Mouse (Mus musculus) adrenal gland, adult (tissue): ENCODE results near the gene Clasp1.

Experiments
- DNase-seq, 2 experiments: peaks; one replicate each; pipeline ENCODE4 v3.0.0; 2022 to 2023; ENCODE audit warnings: low spot score in 1 of 2; ENCODE audit not compliant: inconsistent age in 2 of 2

Clasp1 gene

DNA sequence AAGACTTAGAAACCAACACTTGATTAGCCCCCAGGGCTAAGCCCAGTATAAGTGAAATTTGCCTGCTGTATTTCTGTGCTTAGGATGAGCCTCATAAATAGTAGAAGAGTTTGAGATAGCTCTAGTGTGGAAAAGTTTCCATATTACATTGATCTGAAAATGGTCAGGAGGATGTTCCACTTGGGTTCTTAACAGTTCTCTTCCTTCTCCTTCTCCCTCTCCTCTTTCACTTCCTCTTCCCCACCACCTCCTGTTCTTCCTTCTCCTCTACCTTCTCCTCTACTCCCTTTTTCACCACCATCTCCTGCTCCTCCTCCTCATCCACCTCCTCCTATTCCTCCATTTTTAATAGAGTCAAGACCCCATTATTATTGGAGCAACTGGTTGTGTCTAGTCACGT is 59.4 kb downstream of the Clasp1 start:
- no peak for DNase-seq

DNA sequence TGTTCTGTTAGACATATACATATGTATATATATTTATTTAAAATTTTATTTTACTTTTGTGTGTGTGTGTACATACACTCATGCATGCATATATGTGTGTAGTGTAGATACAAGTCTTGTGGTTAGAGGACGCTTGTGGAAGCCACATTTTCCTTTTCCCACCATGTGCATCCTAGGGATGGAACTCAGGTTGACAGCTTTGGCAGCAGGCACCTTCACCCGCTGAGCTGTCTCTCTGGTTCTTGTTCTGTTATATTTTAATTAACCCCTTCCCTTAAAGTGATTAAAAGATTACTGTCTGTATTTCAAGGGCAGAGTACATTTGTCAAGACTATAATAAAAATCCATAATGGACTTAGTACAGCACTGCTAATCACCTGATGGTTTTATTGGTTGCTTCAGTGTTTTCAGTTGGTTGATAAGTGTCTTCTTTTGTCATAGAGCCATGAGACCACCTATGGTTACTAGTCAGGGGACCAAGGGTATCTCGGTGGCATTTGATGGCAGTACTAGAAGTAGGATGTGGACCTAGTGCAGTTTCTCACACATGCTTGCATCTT is 62.1 kb downstream of the Clasp1 start:
- DNase-seq: no peak

DNA sequence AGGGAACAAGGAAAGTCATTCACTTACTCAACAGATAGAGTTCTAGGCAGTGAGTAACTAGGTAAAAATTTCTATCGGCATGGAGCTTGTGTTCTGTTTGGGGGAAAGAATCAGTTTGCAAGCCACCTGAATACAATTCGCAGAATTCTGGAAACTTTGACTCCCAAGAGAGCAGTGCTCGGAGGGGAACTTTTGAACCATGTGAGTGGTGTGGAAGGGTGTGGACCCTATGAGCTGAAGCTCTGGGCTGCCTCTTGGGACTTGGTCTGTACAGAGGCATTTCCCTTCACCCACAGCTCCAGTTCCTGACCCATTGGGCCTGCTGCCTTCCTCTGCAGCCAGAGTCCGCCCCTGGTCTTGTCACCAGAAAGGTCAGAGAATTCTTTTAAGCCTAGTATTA is 64.7 kb downstream of the Clasp1 start:
- DNase-seq: no peak

DNA sequence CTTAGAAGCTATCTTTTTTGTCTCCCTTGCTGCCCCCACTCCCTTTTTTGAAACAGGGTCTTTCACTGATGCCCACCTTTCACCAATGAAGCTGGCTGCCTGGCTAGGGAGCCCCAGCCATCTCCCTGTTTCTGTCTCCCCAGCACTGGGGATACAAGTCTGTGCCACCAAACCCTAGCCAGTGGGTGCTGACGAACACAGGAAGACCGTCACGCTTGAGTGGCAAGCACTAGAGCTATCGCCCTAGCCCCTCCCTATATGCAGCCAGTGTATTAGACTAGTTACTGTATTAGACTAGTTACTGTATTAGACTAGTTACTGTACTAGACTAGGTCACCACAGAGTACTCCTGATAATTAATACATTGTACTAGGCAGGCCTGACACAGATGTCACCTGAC is 66.0 kb downstream of the Clasp1 start:
- DNase-seq: no peak

DNA sequence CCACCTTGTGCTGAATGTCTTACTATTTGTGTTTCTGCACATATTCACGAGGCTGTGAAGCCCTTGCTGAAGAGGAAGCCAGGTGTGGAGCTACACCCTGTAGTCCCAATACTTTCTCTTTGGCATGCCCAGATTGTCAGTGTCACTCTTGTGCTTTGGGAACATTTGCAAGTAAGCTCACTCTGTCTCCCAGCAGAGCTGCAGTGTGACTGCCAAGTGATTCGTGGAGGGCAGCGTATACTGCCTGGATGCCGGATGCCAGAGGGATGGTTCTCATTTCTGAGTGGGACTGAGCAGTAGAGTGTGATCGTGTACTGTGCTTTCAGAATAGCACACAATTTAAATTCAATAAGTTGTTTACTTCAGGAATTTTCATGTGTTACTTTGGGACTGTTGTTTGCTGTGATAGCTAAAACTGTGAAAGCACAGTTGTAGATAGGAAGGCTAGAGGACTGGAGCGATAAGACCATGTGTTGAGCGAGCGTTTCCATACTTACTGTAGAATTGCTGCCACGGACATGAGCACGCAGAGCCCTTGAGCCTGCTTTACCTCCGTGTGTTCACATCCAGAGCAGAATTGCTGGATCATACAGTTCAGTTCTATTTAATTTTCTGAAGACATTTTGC is 68.5 kb downstream of the Clasp1 start:
- peak in 1 of 2 experiments; percentile 37 for DNase-seq

DNA sequence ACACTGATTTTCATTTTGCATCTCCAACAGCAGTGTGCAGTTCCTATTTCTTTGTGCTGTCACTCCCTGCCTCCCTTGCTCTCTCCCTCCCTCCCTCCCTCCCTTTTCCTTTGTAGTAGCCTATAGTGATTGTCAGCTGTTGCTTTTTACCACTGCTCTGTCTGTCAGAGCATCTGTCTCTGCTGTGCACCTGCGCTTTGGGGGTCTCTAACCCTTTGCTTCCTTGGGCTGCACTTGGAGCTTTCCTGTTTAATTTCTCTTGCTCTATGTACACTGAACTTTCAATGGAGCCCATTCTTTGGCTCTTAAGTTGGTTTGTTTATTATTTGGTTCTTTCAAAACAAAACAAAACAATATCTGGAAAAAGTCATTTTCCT is 69.0 kb downstream of the Clasp1 start:
- no peak for DNase-seq

DNA sequence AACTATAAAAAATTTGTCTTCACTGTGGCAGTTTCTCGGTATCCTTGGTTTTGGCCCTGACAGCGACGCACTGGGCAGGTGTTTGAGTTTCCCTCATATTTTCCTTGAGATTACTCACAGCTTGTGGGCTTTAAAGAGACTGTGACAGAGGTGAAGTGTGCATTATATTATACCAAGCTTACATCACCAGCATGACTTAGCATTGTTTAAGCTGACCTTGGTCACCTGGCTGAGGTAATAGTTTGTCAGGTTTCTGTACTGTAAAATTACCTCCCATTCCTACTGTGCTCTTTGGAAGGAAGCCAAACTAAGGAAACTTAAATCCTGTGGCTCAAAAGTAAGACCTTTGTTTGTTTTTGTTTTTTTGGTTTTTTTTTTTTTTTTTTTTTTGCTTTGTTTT is 69.4 kb downstream of the Clasp1 start:
- no peak for DNase-seq

DNA sequence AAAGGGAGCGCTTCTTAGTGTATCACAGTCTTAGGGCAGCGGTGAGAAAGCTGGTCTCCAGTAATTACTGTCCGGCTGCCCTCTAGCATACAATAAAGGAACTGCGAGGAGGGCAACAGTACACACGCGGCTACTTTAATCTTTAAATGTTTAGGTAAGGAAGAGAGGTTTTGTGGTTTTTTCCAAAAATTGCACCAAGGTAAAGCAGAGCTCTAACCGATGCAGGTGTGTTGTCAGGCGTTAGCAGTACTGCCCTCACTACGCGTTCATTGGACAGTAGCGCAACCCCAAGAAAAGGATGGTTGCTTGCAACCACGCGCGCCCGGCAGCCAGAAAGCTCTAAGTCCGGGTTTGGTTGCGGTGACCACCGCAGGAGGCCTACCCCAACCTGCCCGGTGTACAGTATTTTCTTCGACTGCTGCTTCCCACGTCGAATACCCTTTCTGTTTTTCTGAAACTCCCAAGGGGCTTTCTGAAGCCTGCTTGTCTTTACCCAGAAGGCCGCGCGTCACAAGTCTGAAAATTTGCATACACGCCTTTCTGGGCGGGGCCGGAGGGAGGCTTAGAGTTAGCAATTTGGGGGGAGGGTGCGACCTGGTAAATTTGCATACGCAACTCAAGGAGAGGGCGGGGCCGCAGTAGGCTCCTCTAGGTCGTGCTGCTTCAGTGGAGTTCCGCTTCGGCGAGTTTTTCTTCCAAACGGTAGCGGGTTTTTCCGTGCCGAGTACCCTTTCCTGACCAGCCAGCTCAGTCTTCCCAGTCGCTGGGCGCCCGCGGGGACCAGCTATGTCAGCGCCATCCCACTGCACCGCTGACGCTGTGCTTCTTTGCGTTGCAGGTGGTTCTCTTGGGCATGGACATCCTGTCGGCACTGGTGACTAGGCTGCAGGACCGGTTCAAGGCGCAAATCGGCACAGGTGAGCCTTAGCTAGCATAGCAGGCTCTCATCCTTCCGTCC is 70.4 kb downstream of the Clasp1 start:
- DNase-seq: peak; percentile 93 to 98

DNA sequence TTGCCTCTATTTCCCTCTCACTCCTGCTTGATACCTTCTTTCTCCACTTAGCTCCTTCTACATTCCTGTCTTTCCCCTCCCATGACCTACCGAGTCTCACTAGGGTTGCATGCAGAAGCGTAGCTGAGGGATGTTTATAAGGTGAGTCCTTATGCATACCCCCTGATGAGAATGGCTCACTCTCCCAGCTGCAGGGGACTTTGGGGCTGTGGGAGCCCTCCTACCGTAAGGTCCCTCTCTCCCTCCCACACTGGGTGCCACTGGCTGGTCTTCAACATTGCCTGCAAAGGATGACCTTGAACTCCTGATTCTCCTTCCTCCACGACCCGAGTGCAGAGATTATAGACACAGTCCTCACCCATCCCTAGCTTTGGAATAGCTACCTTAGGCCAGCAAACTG is 71.9 kb downstream of the Clasp1 start:
- DNase-seq: no peak

DNA sequence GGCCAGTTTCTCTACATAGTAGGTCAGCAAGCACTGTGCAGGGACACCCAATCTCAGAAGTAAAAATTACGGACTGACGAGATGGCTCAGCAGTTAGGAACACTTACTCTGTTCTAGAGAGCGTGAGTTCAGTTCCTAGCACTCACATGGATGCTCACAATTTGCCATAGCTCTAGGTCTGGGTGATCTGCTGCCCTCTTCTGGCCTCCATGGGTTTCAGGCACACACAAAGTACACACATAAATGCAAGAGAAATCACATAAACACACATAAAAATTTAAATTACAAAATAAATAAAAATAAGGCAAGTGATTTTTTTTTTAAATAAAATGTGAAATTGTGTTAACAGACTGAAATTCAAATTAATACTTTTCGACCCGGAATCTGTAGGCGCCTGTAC is 77.2 kb downstream of the Clasp1 start:
- DNase-seq: no peak

DNA sequence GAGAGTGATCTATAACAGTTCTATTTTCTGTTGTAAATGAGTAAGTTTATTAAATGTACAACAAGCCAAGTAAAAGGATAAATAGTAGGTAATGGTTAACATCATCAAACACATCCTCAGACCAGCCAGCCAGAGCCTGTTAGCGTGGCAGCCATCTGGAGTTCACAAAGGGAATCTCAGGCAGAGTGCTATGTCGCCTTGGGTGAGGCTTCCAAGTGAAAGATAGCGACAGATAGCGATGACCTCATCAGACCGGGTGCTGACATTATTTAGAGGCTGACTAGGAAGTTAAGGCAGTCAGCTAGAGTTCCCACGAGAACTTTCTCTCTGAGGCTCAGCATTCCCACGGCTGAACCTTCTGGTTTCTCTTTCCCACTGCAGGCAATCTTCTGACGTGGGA is 83.5 kb downstream of the Clasp1 start:
- DNase-seq: no peak

DNA sequence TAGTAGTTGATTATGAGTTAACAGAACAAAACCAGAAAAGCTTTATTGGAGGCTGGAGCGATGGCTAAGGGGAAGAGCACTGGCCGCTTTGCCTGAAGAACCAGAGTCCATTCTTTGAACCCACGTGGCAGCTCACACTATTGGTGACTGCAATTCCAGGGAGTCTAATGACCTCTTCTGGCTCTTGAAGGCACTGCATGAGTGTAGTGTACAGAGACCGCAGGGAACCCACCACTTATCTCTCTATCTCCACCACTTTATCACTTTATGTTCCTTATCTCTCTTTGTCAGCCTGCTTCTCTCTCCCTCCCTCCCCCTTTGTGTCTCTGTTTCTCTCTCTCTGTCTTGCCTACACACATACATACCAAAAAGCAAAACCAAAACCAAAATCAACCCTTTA is 88.1 kb downstream of the Clasp1 start:
- peak in 1 of 2 experiments; percentile 79 for DNase-seq

DNA sequence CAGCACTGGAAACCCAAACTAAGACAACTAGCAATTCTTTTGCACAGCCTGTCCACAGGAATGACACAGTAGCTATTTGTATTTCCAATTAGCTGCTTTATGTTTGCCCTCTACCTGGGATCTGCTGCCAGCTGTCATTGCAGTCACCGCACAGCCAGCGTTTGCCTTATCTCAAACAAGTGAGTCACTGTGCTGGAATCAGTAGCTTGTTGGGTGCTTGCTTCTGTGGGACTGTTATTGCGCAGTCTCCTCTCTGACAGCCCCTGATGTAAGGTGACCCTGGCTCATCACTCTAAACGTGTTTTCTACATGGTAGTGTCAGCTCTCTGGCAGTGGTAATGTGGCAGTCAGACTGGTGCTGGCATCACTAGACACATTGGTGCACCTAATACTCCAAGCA is 90.4 kb downstream of the Clasp1 start:
- peak; percentile 43 to 72 for DNase-seq

DNA sequence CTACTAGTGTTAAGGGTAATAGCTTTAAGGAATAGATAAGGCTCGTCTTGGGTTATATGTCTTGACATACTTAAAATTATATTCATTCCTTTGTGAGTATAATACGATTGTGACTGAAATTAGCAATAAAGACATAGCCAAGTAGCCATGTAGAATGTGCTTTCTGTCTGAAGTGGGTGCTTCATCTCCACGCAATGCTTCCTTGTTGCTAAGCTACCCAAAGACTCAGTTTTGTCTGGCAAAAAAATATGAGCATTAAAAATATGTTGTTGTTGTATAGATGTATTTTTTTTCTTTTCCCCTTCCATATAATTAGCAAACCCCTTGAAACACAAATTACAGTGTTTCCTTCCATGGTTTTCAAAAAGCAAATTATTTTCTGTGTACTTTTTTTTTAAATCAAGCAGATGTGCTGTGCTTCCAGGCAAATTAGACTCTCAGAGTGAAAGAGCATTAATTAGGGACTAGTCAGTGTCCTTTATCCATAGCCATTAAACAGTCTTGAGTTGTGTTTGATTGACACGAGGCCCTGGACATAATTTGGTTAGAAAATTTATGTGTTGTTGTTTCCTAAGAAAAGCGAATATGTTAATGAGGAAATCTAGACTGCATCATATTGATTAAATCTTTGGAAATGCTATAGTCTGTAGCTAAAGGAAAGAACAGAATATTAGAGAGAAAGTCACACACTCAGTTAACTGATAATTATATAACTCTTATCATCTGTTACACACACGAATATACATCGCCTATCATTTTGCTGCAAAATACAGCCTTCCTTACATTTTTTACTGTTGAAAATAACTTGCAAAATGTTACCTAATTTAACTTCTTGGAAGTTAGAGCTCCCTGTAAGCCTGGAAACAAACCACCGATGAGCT is 91.9 kb downstream of the Clasp1 start:
- DNase-seq: no peak

DNA sequence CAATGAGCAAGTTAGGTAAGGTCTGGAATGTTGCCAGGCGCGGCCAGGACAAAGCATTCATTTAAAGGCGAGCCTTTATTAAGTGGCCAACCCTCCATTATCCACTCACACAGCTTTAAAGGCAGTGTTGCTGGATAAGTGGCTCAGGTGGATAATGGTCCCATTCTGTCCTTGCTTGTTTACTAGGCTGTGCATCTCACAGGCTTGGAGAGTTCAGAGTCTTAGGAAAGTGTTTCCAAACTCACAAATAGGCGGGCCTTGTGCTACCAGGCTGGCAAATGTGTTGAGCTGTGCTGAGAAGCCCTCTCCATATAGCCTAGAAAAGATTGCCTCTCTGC is 92.5 kb downstream of the Clasp1 start:
- peak in 1 of 2 experiments; percentile 52 for DNase-seq

DNA sequence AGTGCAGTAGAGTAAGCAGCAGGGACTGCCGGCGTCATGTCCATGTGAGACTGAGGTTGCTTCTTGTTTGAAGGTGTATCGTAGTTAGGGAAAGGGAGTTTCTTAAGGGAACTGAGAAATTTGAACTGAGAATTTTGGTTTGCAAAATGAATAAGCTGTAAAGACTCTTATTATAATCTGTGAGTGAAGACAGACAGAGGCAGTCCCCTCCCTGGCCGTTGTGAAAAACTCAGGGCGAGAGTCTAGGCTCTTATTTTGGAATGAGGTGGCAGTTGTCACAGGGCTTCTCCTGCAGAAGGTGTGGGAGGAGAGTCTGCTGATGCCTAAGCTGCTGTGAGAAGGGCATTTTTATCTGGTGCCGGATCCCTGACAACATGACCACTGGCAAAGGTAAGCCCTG is 92.8 kb downstream of the Clasp1 start:
- DNase-seq: no peak

DNA sequence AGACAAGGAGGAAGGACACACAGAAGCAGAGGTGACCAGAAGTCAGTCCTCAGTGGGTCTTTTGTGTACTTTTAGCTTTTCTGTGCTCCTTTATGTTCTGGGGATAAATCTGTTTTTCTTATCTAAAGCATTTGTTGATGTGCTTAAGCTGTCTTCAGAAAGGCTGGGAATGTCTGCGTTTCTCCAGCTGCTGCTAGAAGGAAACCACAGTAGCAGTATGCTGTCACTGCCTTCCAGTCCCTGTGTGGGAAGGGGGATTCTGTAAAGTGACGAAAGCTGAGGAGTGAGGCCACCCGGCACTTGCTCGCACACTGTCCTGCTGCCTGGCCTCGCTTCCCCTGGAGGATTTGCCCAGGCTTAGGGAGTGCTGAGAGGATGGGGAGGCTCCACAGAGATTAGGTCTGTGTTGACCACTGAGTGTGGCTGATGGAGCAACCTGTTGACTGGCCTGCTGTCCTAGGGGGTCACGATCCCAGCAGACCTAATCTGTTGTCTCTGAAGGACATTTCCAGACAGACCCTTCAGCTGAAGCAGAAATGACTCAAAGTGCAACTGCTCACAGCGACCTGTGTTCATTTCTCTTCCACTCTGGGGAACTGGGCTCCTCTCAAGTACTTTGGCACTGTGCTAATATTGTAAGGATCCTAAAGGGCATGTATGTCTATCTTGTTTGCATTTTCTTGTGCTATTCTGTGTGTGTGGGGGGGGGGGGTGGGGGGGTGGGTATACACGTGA is 93.6 kb downstream of the Clasp1 start:
- no peak for DNase-seq

DNA sequence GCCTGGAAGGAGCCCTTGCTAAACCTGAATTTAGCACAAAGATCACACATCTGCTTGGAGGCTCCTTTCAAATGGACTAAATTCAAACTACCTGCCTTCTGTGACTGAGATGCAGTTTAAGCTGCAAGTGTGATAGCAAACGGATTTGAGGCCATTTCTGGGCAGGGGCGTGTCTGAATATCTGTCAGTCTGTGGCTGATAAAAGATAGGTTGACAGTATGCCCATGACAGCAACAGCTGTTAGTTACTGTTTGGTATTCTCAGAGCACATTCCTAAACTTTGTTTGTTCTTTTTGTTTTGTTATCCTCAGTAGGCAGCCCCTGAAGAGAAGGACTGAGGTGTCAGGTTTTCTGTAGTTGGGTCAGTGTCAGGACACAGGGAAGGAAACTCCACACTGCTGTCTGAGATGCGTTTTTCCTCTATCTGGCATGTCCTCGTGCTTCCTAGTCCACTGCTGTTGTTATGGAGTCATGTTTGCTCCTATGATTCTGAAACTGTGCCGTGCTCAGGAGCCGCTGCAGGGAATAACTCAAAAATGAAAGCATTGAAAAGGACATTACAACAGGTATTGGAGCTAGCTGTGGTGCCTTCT is 94.7 kb downstream of the Clasp1 start:
- no peak for DNase-seq

DNA sequence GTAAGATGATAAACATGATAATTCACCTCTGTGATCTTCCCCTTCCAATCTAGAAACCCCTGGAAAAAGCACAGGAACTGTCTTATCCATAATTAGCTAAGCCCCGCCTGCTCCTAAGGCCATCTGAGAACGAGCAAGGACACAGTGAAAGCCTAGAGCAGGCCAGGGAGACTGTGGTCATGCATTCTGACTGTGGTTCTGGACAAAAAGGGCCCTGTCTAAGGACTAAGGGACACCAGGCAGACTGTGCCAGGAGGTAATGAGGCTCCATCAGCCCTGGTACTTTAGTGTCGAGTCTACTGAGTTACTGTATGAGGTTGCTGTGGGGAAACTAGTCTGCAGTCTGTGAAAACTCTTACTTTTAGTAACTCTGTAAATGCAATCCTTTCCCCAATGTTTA is 96.7 kb downstream of the Clasp1 start:
- DNase-seq: peak in 1 of 2 experiments; percentile 61

DNA sequence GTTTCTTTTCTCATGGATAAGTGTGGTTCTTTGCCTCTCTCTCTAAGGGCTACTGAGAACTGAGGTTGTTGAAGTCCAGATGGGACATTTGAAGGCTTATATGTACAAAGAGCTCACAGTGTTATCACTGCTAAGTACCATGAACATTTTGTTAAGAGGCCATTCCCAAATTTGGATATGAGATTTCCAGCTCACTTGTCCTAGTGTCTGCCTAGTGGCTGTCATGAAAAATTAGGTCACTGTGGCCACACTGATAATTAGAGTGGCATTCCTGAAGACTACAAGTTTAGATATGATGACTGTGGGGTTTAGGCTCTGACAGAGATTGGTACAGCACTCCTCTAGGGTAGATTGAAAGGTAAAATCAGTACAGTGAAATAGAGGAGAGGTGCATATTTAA is 97.2 kb downstream of the Clasp1 start:
- no peak for DNase-seq
